Mouse (Mus musculus) megakaryocyte, embryonic 14.5 days (primary cell): ENCODE measurements around the gene Dlec1. TPM values are rescaled to one million over a fixed set of nuclear protein-coding genes. Genes with fewer than 3 reads are reported as not detected.

Experiments used
- H3K27me3 ChIP-seq: replicated peaks from 2 replicates; pipeline ENCODE3; 2012; ENCODE audit warnings: inconsistent platforms
- H3K36me3 ChIP-seq: replicated peaks from 2 replicates; pipeline ENCODE3; 2012; ENCODE audit warnings: low read length, inconsistent platforms, mixed read lengths
- H3K4me1 ChIP-seq: 2 replicates; pipeline ENCODE4 v1.6.1; 2012; ENCODE audit warnings: inconsistent platforms
- H3K4me3 ChIP-seq: replicated peaks from 2 replicates; pipeline ENCODE3; 2012; ENCODE audit warnings: moderate library complexity, mild to moderate bottlenecking, inconsistent platforms
- H3K9me3 ChIP-seq: 2 replicates; pipeline ENCODE4 v1.6.1; 2012; ENCODE audit warnings: inconsistent platforms
- FLI1 ChIP-seq: IDR thresholded peaks from 2 replicates; pipeline ENCODE4 v1.6.1; 2012; ENCODE audit warnings: low read length, inconsistent platforms, mixed read lengths
- GATA1 ChIP-seq: IDR thresholded peaks from 3 replicates; pipeline ENCODE4 v1.6.1; 2012; ENCODE audit warnings: mixed read lengths, low read length, inconsistent platforms, borderline replicate concordance
- polyA plus RNA-seq: library from polyadenylated mRNA; stranded (reverse); fragments of >175 nt; gene quantifications from 2 replicates; pipeline ENCODE4 v1.2.3, GENCODE M21; 2012; ENCODE audit warnings: low replicate concordance; ENCODE audit not compliant: insufficient read depth

The Dlec1 gene
- polyA plus RNA-seq, 1 experiment = not detected

DNA sequence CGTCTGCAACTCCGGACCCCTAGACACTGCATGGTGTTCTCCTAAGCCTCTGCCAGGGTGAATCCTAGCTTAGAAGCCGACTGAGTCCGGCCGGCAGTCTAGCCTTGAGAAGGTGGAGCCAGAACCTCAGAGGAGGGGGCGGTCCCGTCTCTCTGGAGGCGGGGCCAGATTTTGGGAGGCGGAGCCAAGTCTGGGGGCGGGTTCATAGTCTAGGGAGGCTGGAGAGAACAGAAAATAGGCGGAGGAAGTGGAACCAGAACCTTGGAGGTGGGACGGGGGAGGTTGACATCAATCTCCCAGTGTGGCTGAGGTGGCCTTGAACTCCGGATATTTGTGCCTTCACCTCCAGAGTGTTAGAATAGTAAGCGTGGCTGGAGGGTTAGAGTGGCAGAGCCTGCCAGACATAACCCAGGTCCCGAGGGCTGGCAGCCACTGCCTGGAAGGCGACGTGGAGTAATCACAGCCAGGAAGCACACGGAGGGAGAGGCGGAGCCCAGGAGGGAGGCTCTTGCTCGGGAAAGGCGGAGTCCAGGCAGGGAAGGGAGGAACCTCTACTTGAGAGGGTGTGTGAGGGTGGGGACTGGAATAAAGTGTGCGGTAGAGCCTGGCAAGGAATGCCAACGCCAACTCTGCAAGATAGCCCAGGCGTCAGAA lies 14.0 kb upstream of the Dlec1 start:
- Histone ChIP-seq H3K4me1 (peaks cover 35% of the 10 kb centered on the region), H3K9me3 (no peaks in the 10 kb centered on the region), H3K4me3 (peak overlapping the region; percentile 90), H3K27me3 (peaks cover 90% of the 10 kb centered on the region), H3K36me3 (no peaks in the 10 kb centered on the region)
- TF ChIP-seq GATA1 (no peak), FLI1 (no peak)

DNA sequence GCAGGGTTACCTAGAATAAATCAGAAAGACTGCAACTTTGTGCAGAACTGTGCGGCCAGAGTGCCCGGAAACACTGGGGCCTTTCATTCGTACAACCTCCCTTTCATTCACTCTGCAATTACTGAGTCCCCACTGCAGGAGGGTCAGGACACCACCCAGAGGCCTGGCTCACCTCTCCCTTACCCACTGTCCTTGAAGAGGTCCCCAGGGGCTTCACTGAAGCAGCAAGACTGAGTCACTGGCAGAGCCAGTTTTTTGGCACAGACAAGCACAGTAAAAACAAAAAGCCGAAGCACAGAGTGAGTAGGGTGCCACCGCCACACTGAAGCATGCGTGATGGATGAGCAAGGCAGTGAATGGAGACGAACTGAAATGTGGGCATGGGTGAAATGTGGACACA lies 12.8 kb upstream of the Dlec1 start:
- no peaks in the 10 kb centered on the region for H3K36me3 ChIP-seq
- H3K27me3 ChIP-seq = peaks cover 96% of the 10 kb centered on the region
- H3K4me1 ChIP-seq = peaks cover 39% of the 10 kb centered on the region
- no peak overlapping the region for H3K4me3 ChIP-seq
- H3K9me3 ChIP-seq = no peaks in the 10 kb centered on the region
- TF ChIP-seq GATA1 (no peak), FLI1 (no peak)

DNA sequence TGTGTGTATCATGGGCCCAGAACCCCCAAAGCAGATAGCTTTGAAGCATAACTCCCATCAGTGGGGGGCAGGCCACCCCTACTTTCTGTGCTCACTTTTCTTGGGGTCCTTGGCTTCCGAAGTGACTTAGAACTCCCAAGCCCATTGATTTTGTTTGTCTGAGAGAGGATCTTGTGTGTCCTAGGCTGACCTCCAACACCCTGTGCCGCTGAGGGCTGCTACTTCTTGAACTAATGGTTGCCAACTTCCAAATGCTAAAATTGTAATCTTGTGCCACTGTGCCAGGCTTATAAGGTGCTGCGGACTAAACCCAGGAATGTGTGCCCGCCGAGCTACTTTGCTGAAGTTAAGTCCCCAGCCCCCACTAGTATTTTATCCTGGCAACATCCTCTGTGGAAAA lies 11.8 kb upstream of the Dlec1 start:
- H3K27me3 ChIP-seq = peaks cover 96% of the 10 kb centered on the region
- no peak overlapping the region for H3K4me3 ChIP-seq
- H3K4me1 ChIP-seq = peaks cover 29% of the 10 kb centered on the region
- H3K9me3 ChIP-seq = no peaks in the 10 kb centered on the region
- H3K36me3 ChIP-seq = no peaks in the 10 kb centered on the region
- TF ChIP-seq GATA1 = no peak
- TF ChIP-seq FLI1 = no peak

DNA sequence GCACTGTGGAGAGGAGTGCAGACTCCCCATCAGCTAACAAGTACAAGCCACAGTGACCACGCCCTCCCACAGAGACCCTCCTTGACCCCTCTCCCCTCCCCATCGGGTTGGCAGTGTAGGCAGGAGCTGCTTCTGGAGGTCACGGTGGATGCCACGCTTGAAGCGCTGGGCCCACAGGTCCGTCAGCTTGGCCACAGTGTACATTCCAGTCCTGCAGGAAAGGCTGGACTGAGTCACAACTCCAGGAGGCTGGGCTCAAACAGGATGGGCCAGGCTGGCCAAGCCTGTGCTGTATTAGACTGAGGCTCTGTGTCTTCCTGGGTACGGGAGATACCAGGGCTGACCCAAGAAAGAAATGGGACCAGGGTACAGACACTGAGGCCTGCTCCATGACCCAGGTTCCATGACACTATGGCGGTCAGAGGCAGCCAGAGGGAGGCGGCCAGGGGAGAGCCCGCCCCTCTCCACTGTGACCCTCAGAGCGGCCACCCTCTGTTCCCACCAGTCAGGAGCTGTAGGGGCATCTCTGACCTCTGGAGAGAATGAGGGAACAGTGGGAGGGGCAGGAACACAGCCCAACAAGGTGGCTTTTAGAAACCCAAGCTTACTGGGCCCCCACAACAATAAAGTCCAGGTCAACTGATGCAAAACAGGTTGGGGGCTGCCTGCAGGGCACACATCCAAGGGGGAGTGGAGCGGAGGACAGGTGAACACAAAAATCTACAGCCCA lies 10.5 kb upstream of the Dlec1 start:
- Histone ChIP-seq H3K9me3 (no peaks in the 10 kb centered on the region), H3K4me3 (no peak overlapping the region), H3K27me3 (peaks cover 93% of the 10 kb centered on the region), H3K4me1 (peaks cover 29% of the 10 kb centered on the region), H3K36me3 (no peaks in the 10 kb centered on the region)
- TF ChIP-seq GATA1 = no peak
- TF ChIP-seq FLI1 = no peak

GRCm38 (mm10) chr9:119092473-119093418 lies 9.5 kb upstream of the Dlec1 start:
- H3K27me3 ChIP-seq = peaks cover 89% of the 10 kb centered on the region
- H3K9me3 ChIP-seq = no peaks in the 10 kb centered on the region
- peaks cover 20% of the 10 kb centered on the region for H3K4me1 ChIP-seq
- TF ChIP-seq FLI1 = no peak
- no peak for TF ChIP-seq GATA1
- peak overlapping the region; percentile 28 for H3K4me3 ChIP-seq
- H3K36me3 ChIP-seq = no peaks in the 10 kb centered on the region

DNA sequence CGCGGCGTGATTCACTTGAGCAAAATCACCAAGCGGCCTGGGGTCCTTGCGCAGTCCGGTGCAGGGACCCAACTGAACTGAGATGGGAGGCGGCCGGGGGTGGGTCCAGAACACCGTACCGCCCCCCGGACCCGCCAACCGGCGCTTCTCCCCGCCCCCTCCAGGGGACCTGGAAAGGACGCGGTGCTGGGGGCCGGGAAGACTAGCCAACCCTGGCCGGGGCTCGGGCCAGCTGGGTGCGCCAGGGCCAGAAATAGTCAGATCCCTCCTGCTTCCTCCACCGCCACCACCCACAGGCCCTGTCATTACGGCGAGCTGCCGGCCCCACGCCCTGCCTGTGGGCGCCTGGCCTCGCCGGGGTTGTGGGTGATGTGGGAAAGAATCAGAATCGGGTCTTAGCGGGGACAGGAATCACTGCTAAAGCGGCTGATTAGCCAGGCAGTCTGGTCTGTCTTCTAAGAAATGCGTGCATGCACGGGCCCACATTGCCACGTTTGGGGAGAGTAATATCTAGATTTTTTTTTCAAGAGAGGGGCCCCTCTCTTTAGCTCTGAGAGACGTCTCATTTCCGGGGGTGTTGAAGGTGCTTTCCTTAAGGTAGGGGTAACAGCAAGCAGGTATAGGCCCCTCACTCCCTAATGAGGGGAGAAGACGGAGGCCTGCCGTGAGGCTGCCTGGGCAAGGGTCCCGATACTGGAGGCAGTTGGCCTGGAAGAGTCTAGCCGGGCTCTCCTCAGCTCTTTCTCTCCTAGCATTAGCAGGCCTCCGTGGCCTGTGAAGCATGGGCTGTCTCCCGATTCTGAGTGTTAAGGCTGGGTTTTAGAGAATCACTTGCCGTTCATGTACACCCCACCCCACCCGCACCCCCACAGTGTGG lies 8.6 kb upstream of the Dlec1 start, which contains the start of gene Plcd1:
TSS of gene Plcd1 (minus strand) at position 84 of the 877 bp plus-strand sequence.
- TF ChIP-seq FLI1 = no peak
- TF ChIP-seq GATA1 = no peak
- peak within 1 kb of the TSS; percentile 28 for H3K4me3 ChIP-seq
- H3K36me3 ChIP-seq = no peaks in the 10 kb centered on the region
- H3K27me3 ChIP-seq = peaks cover 80% of the 10 kb centered on the region
- peaks cover 11% of the 10 kb centered on the region for H3K4me1 ChIP-seq
- no peaks in the 10 kb centered on the region for H3K9me3 ChIP-seq

DNA sequence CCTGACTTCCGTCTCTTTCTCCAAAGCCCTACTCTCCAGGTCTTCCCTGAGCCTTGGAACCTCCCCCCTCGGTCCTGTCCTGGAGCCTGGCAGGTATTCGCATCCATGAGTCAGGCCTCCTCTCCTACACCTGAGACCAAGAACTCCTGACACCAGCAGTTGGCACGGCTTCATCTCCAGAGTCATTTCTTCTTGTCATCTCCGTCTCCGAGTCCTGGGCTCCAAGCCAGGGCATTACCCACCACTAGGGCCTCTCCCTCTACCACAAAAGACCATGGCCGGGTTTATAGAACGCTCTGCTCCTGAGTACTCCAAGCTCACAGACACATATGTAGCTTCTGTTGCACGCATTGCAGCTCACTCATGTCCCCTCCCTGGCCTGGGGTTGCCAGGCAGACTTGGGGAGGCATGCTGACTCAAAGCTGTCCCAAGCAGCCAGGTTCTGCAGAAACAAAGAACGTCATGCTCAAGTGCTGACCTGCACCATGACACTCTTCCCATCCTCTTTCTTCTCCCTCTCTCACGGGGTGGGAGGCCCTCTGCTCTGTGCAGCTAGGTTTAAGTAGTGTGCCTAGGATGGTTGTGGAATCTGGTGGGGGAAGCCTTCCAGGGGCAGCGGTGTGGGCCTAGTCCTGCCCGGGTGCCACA lies 7.7 kb upstream of the Dlec1 start:
- H3K36me3 ChIP-seq = no peaks in the 10 kb centered on the region
- TF ChIP-seq GATA1 = no peak
- no peak for TF ChIP-seq FLI1
- H3K27me3 ChIP-seq = peaks cover 75% of the 10 kb centered on the region
- no peaks in the 10 kb centered on the region for H3K9me3 ChIP-seq
- H3K4me3 ChIP-seq = no peak overlapping the region
- peaks cover 9% of the 10 kb centered on the region for H3K4me1 ChIP-seq

DNA sequence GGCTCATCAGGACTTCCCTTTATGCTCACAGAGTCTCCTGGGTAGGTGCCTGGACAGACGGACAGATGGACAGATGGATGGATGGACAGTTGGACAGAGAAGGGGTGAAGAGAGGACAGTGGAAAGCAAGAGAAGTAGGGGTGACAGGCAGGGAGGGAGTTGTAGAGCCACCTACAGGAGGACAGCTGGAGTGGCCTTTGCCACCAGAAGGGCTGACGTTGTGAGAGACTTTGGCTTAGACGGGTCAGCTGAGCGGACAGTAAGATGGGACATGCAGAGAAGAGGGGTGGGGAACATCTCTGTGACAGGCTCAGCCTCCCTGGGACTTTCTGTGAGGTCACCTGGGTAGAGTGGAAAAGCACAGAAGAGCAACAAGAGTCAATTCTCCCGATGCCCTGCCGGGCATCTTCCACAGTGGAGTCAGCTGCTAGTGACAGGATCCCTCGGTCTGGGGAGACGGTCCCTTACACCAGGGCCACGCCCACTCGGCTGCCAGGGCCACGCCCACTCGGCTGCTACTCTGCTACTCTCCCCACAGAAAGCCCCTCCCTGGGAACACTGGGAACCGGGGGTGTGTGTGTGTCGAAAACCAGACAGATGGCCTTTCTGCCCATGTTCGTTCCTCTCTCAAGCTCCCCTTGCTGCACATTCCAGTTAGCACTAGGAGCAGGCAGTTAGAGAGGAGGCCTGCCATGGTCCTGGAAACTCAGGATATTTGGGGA lies 1.9 kb upstream of the Dlec1 start:
- H3K9me3 ChIP-seq = no peaks in the 10 kb centered on the region
- no peak for TF ChIP-seq FLI1
- no peak for TF ChIP-seq GATA1
- H3K36me3 ChIP-seq = no peaks in the 10 kb centered on the region
- H3K27me3 ChIP-seq = peaks cover 52% of the 10 kb centered on the region
- no peak overlapping the region for H3K4me3 ChIP-seq
- H3K4me1 ChIP-seq = peaks cover 28% of the 10 kb centered on the region
